Mouse (Mus musculus) midbrain, embryonic 15.5 days (tissue): ENCODE results near the gene Wdr86. TPM values are rescaled to one million over a fixed set of nuclear protein-coding genes. Genes with fewer than 3 reads are reported as not detected.

Experiments
- ATAC-seq: fragments of 200-750 bp; cut with Nextera tagmentation; replicated peaks from 2 replicates; pipeline ENCODE4 v1.8.0; 2017; ENCODE audit warnings: moderate TSS enrichment
- H3K27ac ChIP-seq: fragments of 300-500 bp; sonication (generic); 2 replicates; pipeline ENCODE4 v1.5.1; 2015; ENCODE audit warnings: mild to moderate bottlenecking, inconsistent platforms
- H3K27me3 ChIP-seq: fragments of 300-500 bp; sonication (generic); replicated peaks from 2 replicates; pipeline ENCODE4 v1.6.1; 2015; ENCODE audit warnings: inconsistent platforms
- H3K36me3 ChIP-seq: fragments of 300-500 bp; sonication (generic); replicated peaks from 2 replicates; pipeline ENCODE4 v1.6.1; 2015; ENCODE audit warnings: inconsistent platforms
- H3K4me1 ChIP-seq: fragments of 300-500 bp; sonication (generic); 2 replicates; pipeline ENCODE4 v1.6.1; 2015; ENCODE audit warnings: inconsistent platforms
- H3K4me2 ChIP-seq: fragments of 300-500 bp; sonication (generic); 2 replicates; pipeline ENCODE4 v1.6.1; 2015; ENCODE audit warnings: inconsistent platforms, mild to moderate bottlenecking, moderate library complexity
- H3K4me3 ChIP-seq: fragments of 300-500 bp; sonication (generic); 2 replicates; pipeline ENCODE4 v1.5.1; 2015; ENCODE audit warnings: mild to moderate bottlenecking, inconsistent platforms
- H3K9ac ChIP-seq: fragments of 300-500 bp; sonication (generic); 2 replicates; pipeline ENCODE4 v1.6.1; 2015; ENCODE audit warnings: mild to moderate bottlenecking, inconsistent platforms
- H3K9me3 ChIP-seq: fragments of 300-500 bp; sonication (generic); 2 replicates; pipeline ENCODE4 v1.6.1; 2016; ENCODE audit warnings: inconsistent platforms
- WGBS: fragments of 180-500 bp; shearing (Covaris S2); methylation state at CpG from one replicate; pipeline ENCODE4 v1.1.7; 2015; ENCODE audit warnings: mixed read lengths; 5-methylcytosine and 5-hydroxymethylcytosine counted together
- polyA plus RNA-seq: library from polyadenylated mRNA; unstranded; fragments of >200 nt; fragmentation: Nextera tagmentation; extraction: Ambion mirVana; gene quantifications from 2 replicates; pipeline ENCODE4 v1.2.1, GENCODE M21; 2015

The Wdr86 gene
- polyA plus RNA-seq, 1 experiment from 2014 or later: 6.7 TPM

DNA sequence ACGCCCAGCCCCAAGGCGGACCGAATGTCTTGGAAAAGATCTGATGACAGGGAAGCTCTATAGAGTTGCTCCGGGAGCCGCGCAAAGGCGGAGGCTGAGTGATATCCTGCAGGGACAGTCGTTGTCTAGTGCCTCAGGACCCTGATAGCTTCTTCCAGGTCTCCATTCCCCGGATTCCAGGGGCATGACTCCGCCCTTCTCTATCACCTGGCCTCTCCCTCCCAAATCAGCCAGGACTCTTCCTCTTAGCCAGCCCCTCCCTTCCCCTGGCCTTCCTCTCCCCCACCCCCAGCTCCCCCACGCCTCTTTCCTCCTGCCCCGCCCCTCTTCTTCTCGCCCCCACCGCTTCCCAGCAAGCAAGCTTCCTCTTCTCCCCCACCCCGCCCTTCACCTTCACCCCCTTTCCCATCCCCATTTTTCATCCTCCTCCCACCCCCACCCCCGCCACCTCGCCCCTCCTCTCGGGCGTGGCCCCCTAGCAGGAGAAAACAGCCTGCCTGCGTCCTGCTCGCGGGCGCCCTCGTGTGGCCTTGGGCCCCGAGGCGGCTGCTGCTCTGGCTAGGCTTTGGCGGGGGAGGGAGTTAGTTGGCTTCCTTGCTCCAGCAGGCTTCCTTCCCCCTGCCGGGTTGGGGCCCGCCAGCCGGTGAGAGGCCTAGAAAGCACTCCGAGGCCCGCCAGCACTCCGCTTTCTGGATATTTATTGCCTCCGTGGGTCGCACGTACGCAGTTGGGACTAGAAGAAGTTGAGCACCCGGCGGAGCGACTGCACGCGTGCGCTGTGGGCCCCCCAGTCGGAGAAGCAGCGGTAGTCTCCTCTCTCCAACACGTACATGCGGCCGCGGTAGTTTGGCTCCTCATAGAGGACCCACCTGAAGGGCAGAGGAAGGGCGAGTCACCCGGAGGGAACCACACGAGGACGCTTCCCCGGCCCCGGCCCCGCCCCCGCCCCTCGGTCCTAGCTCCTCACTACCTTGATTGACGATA, 20.1 kb upstream of the Wdr86 start:
- Histone ChIP-seq H3K9ac (peak overlapping the region; percentile 60), H3K36me3 (no peaks in the 10 kb centered on the region), H3K27me3 (no peaks in the 10 kb centered on the region), H3K4me2 (peak overlapping the region; percentile 90), H3K27ac (peak overlapping the region; percentile 82), H3K4me1 (peaks cover 19% of the 10 kb centered on the region), H3K9me3 (no peaks in the 10 kb centered on the region), H3K4me3 (peak overlapping the region; percentile 65)
- peak; percentile 84 for ATAC-seq
- under 1% methylated on average over 56 of the region's 59 CpGs for WGBS

DNA sequence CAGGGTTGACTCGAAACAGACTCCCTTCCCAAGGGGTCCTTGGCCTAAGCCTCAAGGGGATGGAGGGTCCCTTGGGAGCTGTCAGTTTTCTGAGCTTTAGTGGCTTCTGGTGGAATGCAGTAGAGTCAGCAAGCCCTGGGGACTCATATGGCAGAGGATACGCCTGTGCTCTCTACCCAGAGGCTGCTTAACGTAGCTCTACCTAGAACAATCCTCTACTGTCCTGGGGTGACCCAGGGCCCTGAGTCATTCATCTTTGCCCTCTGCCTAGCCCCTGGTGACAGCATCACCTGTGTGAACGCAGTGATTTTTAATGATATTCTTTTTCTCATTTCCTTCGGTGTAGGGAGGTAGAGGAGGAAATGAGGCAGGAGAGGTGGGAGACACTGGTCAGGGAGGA, 19.2 kb upstream of the Wdr86 start:
- Histone ChIP-seq H3K9ac (peak overlapping the region; percentile 60), H3K4me3 (peak overlapping the region; percentile 65), H3K27me3 (no peaks in the 10 kb centered on the region), H3K4me1 (peaks cover 19% of the 10 kb centered on the region), H3K9me3 (no peaks in the 10 kb centered on the region), H3K4me2 (peak overlapping the region; percentile 90), H3K27ac (peak overlapping the region; percentile 82), H3K36me3 (no peaks in the 10 kb centered on the region)
- peak; percentile 34 for ATAC-seq
- 61% methylated on average over 5 of the region's 5 CpGs for WGBS

DNA sequence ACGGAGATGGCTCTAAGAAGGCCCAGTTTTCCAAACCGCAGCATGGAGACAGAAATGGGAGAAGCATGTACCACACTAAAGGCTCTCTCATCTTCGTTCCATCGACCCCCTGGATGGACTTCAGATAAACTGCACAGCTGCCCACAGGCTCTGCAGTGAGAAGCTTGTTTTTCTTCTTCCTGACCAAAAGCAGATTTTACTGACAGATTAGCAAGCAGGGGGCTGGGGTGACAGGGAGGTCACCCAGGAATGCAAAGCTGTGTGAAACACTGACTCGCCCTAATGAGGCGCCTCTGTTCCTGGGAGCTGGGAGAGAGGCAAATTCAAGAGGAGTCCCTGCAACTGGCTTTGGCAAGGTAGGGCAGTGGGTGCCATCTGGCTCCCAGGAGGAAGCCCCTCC, 17.0 kb upstream of the Wdr86 start:
- no peak overlapping the region for H3K27ac ChIP-seq
- ATAC-seq: no peak
- no peak overlapping the region for H3K4me3 ChIP-seq
- WGBS: 20% methylated on average over 6 of the region's 6 CpGs
- no peak overlapping the region for H3K9ac ChIP-seq
- H3K36me3 ChIP-seq: no peaks in the 10 kb centered on the region
- H3K9me3 ChIP-seq: no peaks in the 10 kb centered on the region
- no peak overlapping the region for H3K4me2 ChIP-seq
- peaks cover 19% of the 10 kb centered on the region for H3K4me1 ChIP-seq
- H3K27me3 ChIP-seq: no peaks in the 10 kb centered on the region

DNA sequence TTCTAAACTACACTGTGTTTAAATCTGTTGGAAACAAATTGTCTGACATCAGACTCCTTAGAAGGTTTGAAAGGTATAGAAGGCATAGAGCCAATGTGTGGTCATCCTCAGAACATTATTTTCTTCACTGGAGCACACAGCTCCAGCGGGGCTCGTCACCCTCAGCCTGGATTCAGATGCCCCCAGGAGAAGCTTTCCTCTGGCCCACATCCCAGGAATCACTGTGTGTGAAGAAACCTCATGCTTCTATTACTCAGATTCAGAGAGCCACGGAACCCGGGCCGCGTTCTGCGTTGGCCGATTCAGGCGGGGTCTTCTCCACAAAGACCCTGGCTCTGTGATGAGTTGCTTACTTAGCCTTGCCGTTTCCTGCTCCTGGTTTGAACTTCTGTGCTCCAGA, 13.4 kb upstream of the Wdr86 start:
- H3K27ac ChIP-seq: no peak overlapping the region
- no peaks in the 10 kb centered on the region for H3K9me3 ChIP-seq
- H3K36me3 ChIP-seq: no peaks in the 10 kb centered on the region
- no peak overlapping the region for H3K4me3 ChIP-seq
- H3K4me1 ChIP-seq: no peaks in the 10 kb centered on the region
- WGBS: 92% methylated on average over 10 of the region's 10 CpGs
- H3K27me3 ChIP-seq: no peaks in the 10 kb centered on the region
- H3K4me2 ChIP-seq: no peak overlapping the region
- ATAC-seq: no peak
- H3K9ac ChIP-seq: no peak overlapping the region

DNA sequence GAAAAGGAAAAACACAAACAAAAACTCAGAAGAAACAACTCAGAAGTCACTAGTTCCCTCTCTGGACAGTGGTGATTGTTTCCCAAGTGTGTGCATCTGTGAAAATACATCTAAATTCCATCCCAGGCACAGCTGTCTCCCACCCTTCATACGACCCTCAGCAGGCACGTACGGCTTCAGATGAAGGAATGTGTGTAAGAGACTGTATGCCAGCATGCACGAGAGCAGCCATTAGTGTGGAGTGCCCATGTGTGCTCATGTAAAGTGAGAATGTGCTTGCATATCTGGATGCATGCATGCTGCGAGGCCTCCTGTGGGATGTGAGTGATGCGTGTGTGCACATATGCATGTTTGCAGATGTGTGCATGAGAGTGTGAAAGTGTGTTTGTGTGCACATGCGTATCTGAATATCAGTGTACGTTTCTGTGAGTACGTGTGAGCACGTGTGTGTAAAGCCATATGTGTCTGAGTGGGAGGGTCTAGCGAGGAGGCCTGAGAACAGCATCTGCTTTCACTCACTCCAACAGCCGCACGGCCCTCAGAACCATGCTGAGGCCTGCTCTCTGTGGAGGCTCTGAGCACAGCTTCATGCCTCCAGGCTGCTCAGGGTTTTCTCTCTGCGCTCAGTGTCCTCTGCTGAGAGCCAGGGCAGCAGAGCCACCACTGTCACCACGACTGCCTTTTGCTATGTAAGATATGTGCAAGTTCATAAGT, 10.8 kb upstream of the Wdr86 start:
- Histone ChIP-seq H3K27me3 (no peaks in the 10 kb centered on the region), H3K4me2 (no peak overlapping the region), H3K9ac (no peak overlapping the region), H3K27ac (no peak overlapping the region), H3K4me1 (no peaks in the 10 kb centered on the region), H3K9me3 (no peaks in the 10 kb centered on the region), H3K4me3 (no peak overlapping the region), H3K36me3 (no peaks in the 10 kb centered on the region)
- no peak for ATAC-seq
- WGBS: 83% methylated on average over 15 of the region's 15 CpGs

DNA sequence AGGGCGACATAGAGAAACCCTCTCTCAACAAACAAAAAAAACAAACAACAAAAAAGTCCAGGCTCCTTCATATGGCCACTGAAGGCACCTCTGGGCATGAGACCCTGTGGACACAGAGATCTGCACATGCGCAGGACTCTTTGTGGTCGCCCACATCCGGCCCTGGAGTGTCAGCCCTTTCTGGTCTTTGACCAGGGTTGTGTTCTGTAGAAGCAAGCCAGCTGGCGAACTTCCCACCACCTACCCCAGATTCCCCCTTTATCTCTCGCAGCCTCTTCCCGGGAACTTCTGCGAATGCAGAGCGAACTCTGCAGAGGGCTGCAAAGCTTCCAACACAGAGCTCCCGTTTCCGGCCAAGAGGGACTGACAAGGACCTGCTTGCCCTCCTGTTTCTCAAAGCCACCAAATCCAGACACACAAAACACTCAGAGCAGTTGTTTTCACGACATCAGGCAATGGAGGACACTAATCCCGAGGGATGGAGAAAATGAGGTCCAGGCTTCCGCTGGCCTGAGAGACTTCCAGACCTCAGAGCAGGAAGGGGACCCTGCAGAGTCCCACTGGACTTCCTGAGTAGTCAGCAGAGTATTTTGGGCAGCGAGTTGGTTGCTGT, 8.7 kb upstream of the Wdr86 start:
- no peak for ATAC-seq
- Histone ChIP-seq H3K9me3 (no peaks in the 10 kb centered on the region), H3K27ac (no peak overlapping the region), H3K4me2 (no peak overlapping the region), H3K36me3 (no peaks in the 10 kb centered on the region), H3K4me1 (no peaks in the 10 kb centered on the region), H3K27me3 (no peaks in the 10 kb centered on the region), H3K9ac (no peak overlapping the region), H3K4me3 (no peak overlapping the region)
- WGBS: 65% methylated on average over 15 of the region's 15 CpGs

DNA sequence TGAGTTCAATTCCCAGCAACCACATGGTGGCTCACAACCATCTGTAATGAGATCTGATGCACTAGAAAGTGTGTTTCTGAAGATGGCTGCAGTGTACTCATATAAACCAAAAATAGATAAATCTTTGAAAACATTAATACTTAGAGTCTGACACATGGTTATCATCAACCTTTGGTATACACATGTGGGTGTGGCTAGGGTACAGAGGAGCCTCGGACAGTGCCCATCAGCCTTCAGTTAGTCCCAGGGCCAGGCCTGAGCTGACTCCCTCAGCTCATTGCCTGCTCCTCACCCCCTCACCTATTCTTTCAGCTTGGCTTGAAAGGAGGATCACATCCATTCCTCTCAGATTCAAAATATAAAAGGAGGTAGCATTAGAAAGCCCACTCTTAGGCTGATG, 8.0 kb upstream of the Wdr86 start:
- H3K27me3 ChIP-seq: no peaks in the 10 kb centered on the region
- no peak overlapping the region for H3K9ac ChIP-seq
- H3K27ac ChIP-seq: no peak overlapping the region
- H3K4me2 ChIP-seq: no peak overlapping the region
- H3K4me3 ChIP-seq: no peak overlapping the region
- H3K9me3 ChIP-seq: no peaks in the 10 kb centered on the region
- H3K4me1 ChIP-seq: no peaks in the 10 kb centered on the region
- no peak for ATAC-seq
- H3K36me3 ChIP-seq: no peaks in the 10 kb centered on the region
- WGBS: 93% methylated on average over 1 of the region's 1 CpGs

DNA sequence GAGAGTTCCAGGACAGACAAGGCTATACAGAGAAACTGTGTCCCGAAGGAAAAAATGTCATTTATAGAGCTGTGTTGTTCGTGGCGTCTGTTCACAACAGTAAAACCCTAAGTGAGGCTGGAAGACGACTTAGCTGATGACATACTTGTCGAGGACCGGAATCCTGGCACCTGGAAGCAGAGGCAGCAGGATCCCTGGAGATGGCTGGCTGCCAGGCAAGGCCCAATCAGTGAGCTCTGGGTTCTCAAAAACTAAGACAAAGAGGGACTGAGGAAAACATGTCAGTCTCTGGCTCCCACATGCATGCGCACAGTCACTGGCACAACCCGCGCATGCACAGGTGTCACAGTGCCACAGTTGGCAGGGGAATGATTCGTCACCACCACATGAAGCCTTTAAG, 7.1 kb upstream of the Wdr86 start:
- whole genome bisulfite sequencing: 91% methylated on average over 10 of the region's 10 CpGs
- no peaks in the 10 kb centered on the region for H3K36me3 ChIP-seq
- no peak overlapping the region for H3K4me2 ChIP-seq
- no peak overlapping the region for H3K9ac ChIP-seq
- H3K4me3 ChIP-seq: no peak overlapping the region
- H3K27me3 ChIP-seq: no peaks in the 10 kb centered on the region
- peaks cover 8% of the 10 kb centered on the region for H3K4me1 ChIP-seq
- H3K9me3 ChIP-seq: no peaks in the 10 kb centered on the region
- no peak overlapping the region for H3K27ac ChIP-seq
- no peak for ATAC-seq

DNA sequence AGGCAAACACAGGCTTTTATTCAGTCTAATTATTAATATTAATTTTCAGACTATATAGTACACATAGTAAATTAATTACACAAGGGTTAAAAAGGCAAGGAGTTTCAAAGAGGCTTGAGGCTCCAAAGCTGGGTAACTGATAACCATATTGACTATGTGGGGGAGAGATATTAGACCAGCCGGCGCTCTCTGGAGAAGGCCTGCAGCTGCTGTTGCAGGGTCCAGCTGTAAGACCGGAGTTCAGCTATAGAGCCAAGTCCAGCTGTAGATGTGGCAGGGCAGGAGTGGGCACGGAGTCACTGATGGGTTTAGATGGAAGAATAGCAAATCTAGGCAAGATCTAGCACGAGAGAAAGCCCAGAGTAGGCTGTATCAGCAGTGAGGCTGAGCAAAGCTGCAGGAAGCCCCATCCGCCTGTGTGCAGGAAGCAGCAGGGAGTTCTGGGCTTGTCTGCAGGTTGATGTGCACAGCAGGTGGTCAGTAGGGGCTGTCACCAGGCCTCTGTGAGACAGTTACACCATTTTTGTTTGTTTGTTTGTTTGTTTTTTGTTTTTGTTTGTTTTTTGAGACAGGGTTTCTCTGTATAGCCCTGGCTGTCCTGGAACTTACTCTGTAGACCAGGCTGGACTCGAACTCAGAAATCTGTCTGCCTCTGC, 3.4 kb upstream of the Wdr86 start:
- peaks cover 31% of the 10 kb centered on the region for H3K27me3 ChIP-seq
- H3K9me3 ChIP-seq: no peaks in the 10 kb centered on the region
- H3K36me3 ChIP-seq: no peaks in the 10 kb centered on the region
- no peak overlapping the region for H3K9ac ChIP-seq
- no peak overlapping the region for H3K4me2 ChIP-seq
- ATAC-seq: no peak
- H3K27ac ChIP-seq: no peak overlapping the region
- H3K4me3 ChIP-seq: no peak overlapping the region
- H3K4me1 ChIP-seq: peaks cover 24% of the 10 kb centered on the region
- WGBS: 65% methylated on average over 7 of the region's 7 CpGs

DNA sequence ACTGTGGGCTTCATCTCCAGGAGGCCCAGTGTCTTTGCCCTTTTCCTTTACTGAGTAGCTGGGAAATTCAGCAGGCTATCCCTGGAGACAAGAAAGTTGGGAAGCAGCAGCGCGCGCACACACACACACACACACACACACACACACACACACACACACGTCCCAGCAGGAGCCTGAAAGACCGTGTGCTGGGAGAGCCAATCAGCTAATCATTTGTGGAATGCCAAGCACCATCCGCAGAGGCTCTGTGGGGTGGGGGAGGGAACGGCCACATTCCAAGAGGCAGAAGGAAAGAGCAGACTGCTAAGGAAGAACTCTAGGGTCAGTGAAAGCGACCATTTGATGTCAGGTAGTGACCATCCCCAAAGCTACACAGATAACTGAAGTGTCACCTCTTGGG, 2.6 kb upstream of the Wdr86 start:
- H3K4me2 ChIP-seq: no peak overlapping the region
- peaks cover 24% of the 10 kb centered on the region for H3K4me1 ChIP-seq
- no peak overlapping the region for H3K4me3 ChIP-seq
- no peaks in the 10 kb centered on the region for H3K36me3 ChIP-seq
- H3K27me3 ChIP-seq: peaks cover 31% of the 10 kb centered on the region
- WGBS: 2% methylated on average over 8 of the region's 8 CpGs
- H3K9ac ChIP-seq: no peak overlapping the region
- no peaks in the 10 kb centered on the region for H3K9me3 ChIP-seq
- no peak overlapping the region for H3K27ac ChIP-seq
- peak; percentile 31; the same call in 1 of the 2 replicates for ATAC-seq

DNA sequence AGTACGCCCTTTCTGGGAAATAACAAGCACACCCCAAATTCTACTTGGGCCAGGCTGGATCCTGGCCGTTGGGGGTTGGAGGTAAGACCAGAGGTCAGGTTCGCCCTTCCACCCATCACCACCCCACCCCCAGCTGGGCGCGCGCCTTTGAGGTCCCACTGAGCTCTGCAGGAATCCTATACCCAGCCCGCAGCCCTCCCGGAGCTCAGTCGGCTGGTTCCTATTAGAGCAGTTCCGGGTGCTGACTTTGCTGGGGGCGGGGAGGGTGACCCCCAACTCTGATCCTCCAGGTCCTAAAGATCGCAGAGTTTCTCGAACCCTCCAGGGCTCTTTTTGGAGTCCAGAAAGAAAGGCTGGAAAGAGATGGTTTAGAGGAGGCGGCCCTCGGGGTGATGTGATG, 459 bp upstream of the Wdr86 start:
- Histone ChIP-seq H3K4me3 (peak overlapping the region; percentile 39), H3K4me1 (peaks cover 24% of the 10 kb centered on the region), H3K4me2 (peak overlapping the region; percentile 55), H3K9ac (no peak overlapping the region), H3K9me3 (no peaks in the 10 kb centered on the region), H3K27me3 (peaks cover 31% of the 10 kb centered on the region), H3K36me3 (no peaks in the 10 kb centered on the region), H3K27ac (no peak overlapping the region)
- no peak for ATAC-seq
- WGBS: 4% methylated on average over 15 of the region's 15 CpGs
